Mouse (Mus musculus) lung, postnatal 0 days (tissue): ENCODE data around the gene Gm20388. TPM values are rescaled to one million over a fixed set of nuclear protein-coding genes. Genes with fewer than 3 reads are reported as not detected.

ENCODE experiments used
- ATAC-seq: fragments of 200-750 bp; cut with Nextera tagmentation; 2 replicates; pipeline ENCODE4 v1.8.0; 2017; ENCODE audit warnings: moderate library complexity
- DNase-seq: peaks from one replicate; pipeline ENCODE4 v3.0.0-alpha.2; 2016; ENCODE audit warnings: low spot score
- H3K27ac ChIP-seq: fragments of 300-500 bp; sonication (generic); 2 replicates; pipeline ENCODE4 v1.5.1; 2014; ENCODE audit warnings: antibody characterized with exemption, mild to moderate bottlenecking, low read length, mixed read lengths
- H3K27me3 ChIP-seq: fragments of 300-500 bp; sonication (generic); replicated peaks from 2 replicates; pipeline ENCODE4 v1.6.1; 2014; ENCODE audit warnings: low read length, mixed read lengths; ENCODE audit not compliant: insufficient read depth
- H3K36me3 ChIP-seq: fragments of 300-500 bp; sonication (generic); 2 replicates; pipeline ENCODE4 v1.6.1; 2014; ENCODE audit warnings: low read length, mixed read lengths; ENCODE audit not compliant: insufficient read depth
- H3K4me1 ChIP-seq: fragments of 300-500 bp; sonication (generic); 2 replicates; pipeline ENCODE4 v1.6.1; 2014; ENCODE audit warnings: antibody characterized with exemption, low read depth, low read length, mixed read lengths; ENCODE audit not compliant: insufficient read depth
- H3K4me2 ChIP-seq: fragments of 300-500 bp; sonication (generic); replicated peaks from 2 replicates; pipeline ENCODE4 v1.6.1; 2014; ENCODE audit warnings: low read depth, mild to moderate bottlenecking, low read length, moderate library complexity, mixed read lengths
- H3K4me3 ChIP-seq: fragments of 300-500 bp; sonication (generic); 2 replicates; pipeline ENCODE4 v1.5.1; 2014; ENCODE audit warnings: low read depth, low read length
- H3K9ac ChIP-seq: fragments of 300-500 bp; sonication (generic); replicated peaks from 2 replicates; pipeline ENCODE4 v1.6.1; 2014; ENCODE audit warnings: low read depth, mild to moderate bottlenecking
- H3K9me3 ChIP-seq: fragments of 300-500 bp; sonication (generic); 2 replicates; pipeline ENCODE4 v1.6.1; 2016; ENCODE audit warnings: low read length, mixed read lengths
- CTCF ChIP-seq: IDR thresholded peaks from 2 replicates; pipeline ENCODE4 v1.5.1; 2016; ENCODE audit warnings: antibody characterized with exemption, mild to moderate bottlenecking
- EP300 ChIP-seq: IDR thresholded peaks from 2 replicates; pipeline ENCODE4 v1.6.1; 2016; ENCODE audit warnings: antibody characterized with exemption, mild to moderate bottlenecking, control low read depth
- WGBS: fragments of 180-500 bp; shearing (Covaris S2); extraction: QIAGEN DNeasy Blood & Tissue Kit; methylation state at CpG from one replicate; pipeline ENCODE4 v1.1.7; 2014; 5-methylcytosine and 5-hydroxymethylcytosine counted together
- polyA plus RNA-seq: library from polyadenylated mRNA; unstranded; fragments of >200 nt; fragmentation: Nextera tagmentation; extraction: Ambion mirVana; gene quantifications from 2 replicates; pipeline ENCODE4 v1.2.1, GENCODE M21; 2015

The Gm20388 gene
- polyA plus RNA-seq, 1 experiment from 2014 or later = not detected

- no peak overlapping the region for H3K4me3 ChIP-seq
- H3K9me3 ChIP-seq = no peaks in the 10 kb centered on the region
- TF ChIP-seq EP300 = no peak
- no peak for TF ChIP-seq CTCF
- WGBS = 64% methylated on average over 18 of the region's 18 CpGs
- H3K27me3 ChIP-seq = no peaks in the 10 kb centered on the region
- H3K36me3 ChIP-seq = no peaks in the 10 kb centered on the region; the same call in 1 of the 2 replicates
- DNase-seq (no peak), ATAC-seq (no peak)
- H3K9ac ChIP-seq = no peak overlapping the region
- H3K4me2 ChIP-seq = no peak overlapping the region
- no peaks in the 10 kb centered on the region for H3K4me1 ChIP-seq
- no peak overlapping the region for H3K27ac ChIP-seq
Measured at GRCm38 (mm10) chr8:123823532-123824123, 3913.0 kb downstream of the Gm20388 start.

- H3K27me3 ChIP-seq = no peaks in the 10 kb centered on the region
- no peak overlapping the region for H3K9ac ChIP-seq
- H3K4me2 ChIP-seq = no peak overlapping the region
- DNase-seq = no peak
- no peak for TF ChIP-seq EP300
- peak; percentile 65 for TF ChIP-seq CTCF
- H3K4me1 ChIP-seq = no peaks in the 10 kb centered on the region
- no peak for ATAC-seq
- no peak overlapping the region for H3K4me3 ChIP-seq
- no peaks in the 10 kb centered on the region for H3K9me3 ChIP-seq
- WGBS = 63% methylated on average over 9 of the region's 9 CpGs
- no peak overlapping the region for H3K27ac ChIP-seq
- no peaks in the 10 kb centered on the region; the same call in 1 of the 2 replicates for H3K36me3 ChIP-seq
Measured at GRCm38 (mm10) chr8:123826001-123826400, 3915.4 kb downstream of the Gm20388 start.

GRCm38 (mm10) chr8:123826758-123827157, 3916.1 kb downstream of the Gm20388 start:
- DNase-seq (no peak), ATAC-seq (no peak)
- Histone ChIP-seq H3K9me3 (no peaks in the 10 kb centered on the region), H3K4me1 (no peaks in the 10 kb centered on the region), H3K9ac (no peak overlapping the region), H3K27ac (no peak overlapping the region), H3K36me3 (no peaks in the 10 kb centered on the region; the same call in 1 of the 2 replicates), H3K4me2 (no peak overlapping the region), H3K4me3 (no peak overlapping the region), H3K27me3 (no peaks in the 10 kb centered on the region)
- TF ChIP-seq EP300 (no peak), CTCF (no peak)
- WGBS = 93% methylated on average over 7 of the region's 7 CpGs

GRCm38 (mm10) chr8:123827523-123827922, 3916.9 kb downstream of the Gm20388 start:
- no peak overlapping the region for H3K27ac ChIP-seq
- no peak for DNase-seq
- H3K36me3 ChIP-seq = no peaks in the 10 kb centered on the region; the same call in none of the 2 replicates
- no peaks in the 10 kb centered on the region for H3K9me3 ChIP-seq
- no peaks in the 10 kb centered on the region for H3K4me1 ChIP-seq
- ATAC-seq = no peak
- H3K4me3 ChIP-seq = no peak overlapping the region
- H3K9ac ChIP-seq = no peak overlapping the region
- no peak overlapping the region for H3K4me2 ChIP-seq
- 87% methylated on average over 13 of the region's 13 CpGs for WGBS
- TF ChIP-seq EP300 (no peak), CTCF (no peak)
- no peaks in the 10 kb centered on the region for H3K27me3 ChIP-seq

- peak; percentile 82 for TF ChIP-seq CTCF
- TF ChIP-seq EP300 = no peak
- Histone ChIP-seq H3K4me2 (no peak overlapping the region), H3K27me3 (no peaks in the 10 kb centered on the region), H3K4me1 (no peaks in the 10 kb centered on the region), H3K9ac (no peak overlapping the region), H3K9me3 (no peaks in the 10 kb centered on the region), H3K4me3 (no peak overlapping the region), H3K27ac (no peak overlapping the region), H3K36me3 (peaks cover 7% of the 10 kb centered on the region)
- DNase-seq (peak; percentile 18), ATAC-seq (no peak)
- 94% methylated on average over 4 of the region's 4 CpGs for WGBS
Measured at GRCm38 (mm10) chr8:123832757-123833156, 3922.1 kb downstream of the Gm20388 start.

- ATAC-seq (no peak), DNase-seq (peak; percentile 55)
- peak; percentile 77 for TF ChIP-seq CTCF
- TF ChIP-seq EP300 = no peak
- Histone ChIP-seq H3K27me3 (no peaks in the 10 kb centered on the region), H3K9ac (no peak overlapping the region), H3K9me3 (no peaks in the 10 kb centered on the region), H3K27ac (no peak overlapping the region), H3K4me1 (no peaks in the 10 kb centered on the region), H3K4me3 (no peak overlapping the region), H3K4me2 (no peak overlapping the region), H3K36me3 (peaks cover 7% of the 10 kb centered on the region; the same call in 1 of the 2 replicates)
- 52% methylated on average over 9 of the region's 9 CpGs for WGBS
Measured at GRCm38 (mm10) chr8:123835451-123835850, 3924.8 kb downstream of the Gm20388 start.
